In genomic region chr11:118142547-118143165, GRCm38 (mm10) we compare ENCODE assay signal across 10 mouse cellular contexts. TPM values are rescaled to one million over a fixed set of nuclear protein-coding genes. Genes with fewer than 3 reads are reported as not detected.
DNase-seq lines count a peak whose midpoint lies in the region; ATAC-seq lines count a peak whose summit lies in the region.
"Had no signal": no experiment of that assay in that cellular context is flagged by ENCODE, and none has a peak within 500 bp of the region (broad histone marks: within the 10 kb centered on the region; RNA-seq: fewer than 3 reads in every experiment).

No protein-coding gene starts in this region.

- H3K9me3 ChIP-seq in kidney, embryonic 16.5 days (ENCODE audit: low read length): 0 out of 2 replicates have a peak, but pooled peaks cover 2% of the 10 kb centered on the region
- H3K9me3 ChIP-seq in hindbrain, embryonic 13.5 days: peaks cover 8% of the 10 kb centered on the region; the same call in 1 of the 2 replicates
- H3K9me3 ChIP-seq in neural tube, embryonic 13.5 days: peaks cover 6% of the 10 kb centered on the region

- no peak for DNase-seq in kidney, adult 8-10 months
- DNase-seq in embryo, embryonic 10.5 days (ENCODE audit: low spot score): peak; percentile 26
- no peak for DNase-seq in cerebellum, postnatal 4 days (ENCODE audit: low spot score in 2 of 2)
- DNase-seq in layer of hippocampus, adult 11-12 months (ENCODE audit: low spot score): no peak
- DNase-seq: gastrocnemius, postnatal 10 days; lung, postnatal 14 days; thymus, postnatal 36 days had no signal

- no peaks in the 10 kb centered on the region for H3K27me3 ChIP-seq in kidney, embryonic 16.5 days (ENCODE audit: insufficient read depth, low read length)
- H3K27me3 ChIP-seq in hindbrain, embryonic 13.5 days: no peaks in the 10 kb centered on the region
- H3K27me3 ChIP-seq in neural tube, embryonic 13.5 days: peaks cover 3% of the 10 kb centered on the region; the same call in 1 of the 2 replicates

- ATAC-seq in kidney, embryonic 16.5 days (ENCODE audit: low FRiP score, low TSS enrichment): 0 out of 2 replicates have a peak, but pooled peaks have one; percentile 2
- no peak for ATAC-seq in hindbrain, embryonic 13.5 days (ENCODE audit: low FRiP score)
- ATAC-seq in neural tube, embryonic 13.5 days (ENCODE audit: low read depth): peak; percentile 77

- 28% methylated on average over 7 of the region's 7 CpGs for WGBS in kidney, embryonic 16.5 days
- WGBS in hindbrain, embryonic 13.5 days: 13% methylated on average over 7 of the region's 7 CpGs
- WGBS in neural tube, embryonic 13.5 days: 14% methylated on average over 7 of the region's 7 CpGs

- H3K4me3 ChIP-seq in kidney, embryonic 16.5 days (ENCODE audit: low read length): no peak overlapping the region
- H3K4me3 ChIP-seq in hindbrain, embryonic 13.5 days: no peak overlapping the region
- H3K4me3 ChIP-seq in neural tube, embryonic 13.5 days: no peak overlapping the region

- no peaks in the 10 kb centered on the region for H3K36me3 ChIP-seq in kidney, embryonic 16.5 days (ENCODE audit: insufficient read depth, low read length)
- peaks cover 6% of the 10 kb centered on the region; the same call in 1 of the 2 replicates for H3K36me3 ChIP-seq in hindbrain, embryonic 13.5 days
- H3K36me3 ChIP-seq in neural tube, embryonic 13.5 days: no peaks in the 10 kb centered on the region

- H3K9ac ChIP-seq in kidney, embryonic 16.5 days (replicated peaks; ENCODE audit: low read length): peak overlapping the region; percentile 36; the same call in 1 of the 2 replicates
- peak overlapping the region; percentile 43 for H3K9ac ChIP-seq in hindbrain, embryonic 13.5 days
- H3K9ac ChIP-seq in neural tube, embryonic 13.5 days: 0 out of 2 replicates have a peak overlapping the region, but pooled peaks have one; percentile 34

- no peak overlapping the region for H3K4me2 ChIP-seq in kidney, embryonic 16.5 days (replicated peaks; ENCODE audit: low read depth, low read length)
- H3K4me2 ChIP-seq in hindbrain, embryonic 13.5 days: no peak overlapping the region
- H3K4me2 ChIP-seq in neural tube, embryonic 13.5 days: no peak overlapping the region

- H3K4me1 ChIP-seq in kidney, embryonic 16.5 days (ENCODE audit: insufficient read depth, low read length): peaks cover 15% of the 10 kb centered on the region
- peaks cover 22% of the 10 kb centered on the region for H3K4me1 ChIP-seq in hindbrain, embryonic 13.5 days (replicated peaks)
- peaks cover 14% of the 10 kb centered on the region for H3K4me1 ChIP-seq in neural tube, embryonic 13.5 days (replicated peaks)

- peak overlapping the region; percentile 44 for H3K27ac ChIP-seq in kidney, embryonic 16.5 days (ENCODE audit: low read length)
- peak overlapping the region; percentile 79 for H3K27ac ChIP-seq in hindbrain, embryonic 13.5 days
- peak overlapping the region; percentile 69 for H3K27ac ChIP-seq in neural tube, embryonic 13.5 days (replicated peaks)

RNA-seq across cellular contexts. Expression of gene Dnah17, which starts 12.2 kb away (rescaled TPM):
- 0.16 and 0.19 TPM in 2 replicates for polyA plus RNA-seq in kidney, embryonic 16.5 days (2015; fragmentation: Nextera tagmentation; extraction: Ambion mirVana)
- 0.30 and 0.32 TPM in 2 replicates for polyA plus RNA-seq in hindbrain, embryonic 13.5 days (2015; fragmentation: Nextera tagmentation; extraction: Ambion mirVana)
- 0.22 and 0.23 TPM in 2 replicates for polyA plus RNA-seq in neural tube, embryonic 13.5 days (2015; fragmentation: Nextera tagmentation; extraction: Ambion mirVana)
